Mouse (Mus musculus) CH12.LX (cell line): ENCODE data around the gene Gm45808. TPM values are rescaled to one million over a fixed set of nuclear protein-coding genes. Genes with fewer than 3 reads are reported as not detected.

ENCODE experiments used
- DNase-seq: peaks from one replicate; pipeline ENCODE4 v3.0.0-alpha.2; 2013; ENCODE audit errors: extremely low read depth
- H3K27ac ChIP-seq: 2 replicates; pipeline ENCODE4 v1.5.1; 2012; ENCODE audit warnings: low read depth, mild to moderate bottlenecking, control low read depth, moderate library complexity; ENCODE audit not compliant: insufficient read depth
- H3K27me3 ChIP-seq: replicated peaks from 2 replicates; pipeline ENCODE3; 2012; ENCODE audit warnings: inconsistent platforms
- H3K36me3 ChIP-seq, 2 experiments: replicated peaks in 1 of 2; 2 replicates each; pipeline versions ENCODE3 to v1.6.1; 2012; ENCODE audit warnings: inconsistent platforms in 1 of 2, low read length in 1 of 2, mild to moderate bottlenecking in 1 of 2, mixed read lengths in 1 of 2, moderate library complexity in 1 of 2; ENCODE audit not compliant: control insufficient read depth in 1 of 2, insufficient read depth in 1 of 2
- H3K4me1 ChIP-seq, 2 experiments: 2 replicates each; pipeline ENCODE4 v1.6.1; 2012; ENCODE audit warnings: inconsistent platforms in 1 of 2, moderate library complexity in 1 of 2; ENCODE audit not compliant: insufficient read depth in 2 of 2, control insufficient read depth in 1 of 2
- H3K4me2 ChIP-seq: 2 replicates; pipeline ENCODE4 v1.6.1; 2012; ENCODE audit warnings: low read depth, mild to moderate bottlenecking, control low read depth; ENCODE audit not compliant: poor library complexity, insufficient read depth, severe bottlenecking
- H3K4me3 ChIP-seq, 3 experiments: fragments of 150-350 bp in 1 of 3; sonication (generic) in 1 of 3; replicated peaks in 1 of 3; 2 replicates each; pipeline versions ENCODE3 to v1.5.1; 2011 to 2012; ENCODE audit warnings: low read depth in 2 of 3, low read length in 2 of 3, mild to moderate bottlenecking in 2 of 3, moderate library complexity in 2 of 3, control low read depth in 1 of 3, improper control_type of control experiment in 1 of 3, inconsistent platforms in 1 of 3, mixed read lengths in 1 of 3; ENCODE audit not compliant: poor library complexity in 1 of 3
- H3K79me2 ChIP-seq: replicated peaks from 2 replicates; pipeline ENCODE4 v1.6.1; 2012; ENCODE audit warnings: mild to moderate bottlenecking, moderate library complexity; ENCODE audit not compliant: control insufficient read depth, poor library complexity, insufficient read depth, severe bottlenecking; ENCODE audit errors: extremely low read depth
- H3K9ac ChIP-seq: 2 replicates; pipeline ENCODE4 v1.6.1; 2012; ENCODE audit warnings: low read depth, mild to moderate bottlenecking, control low read depth, moderate library complexity; ENCODE audit not compliant: insufficient read depth
- H3K9me3 ChIP-seq: replicated peaks from 2 replicates; pipeline ENCODE3; 2012; ENCODE audit warnings: low read length, inconsistent platforms, mixed read lengths
- CHD2 ChIP-seq: IDR thresholded peaks from 2 replicates; pipeline ENCODE4 v1.6.1; 2011; ENCODE audit warnings: low read length, improper control_type of control experiment
- CTCF ChIP-seq, 2 experiments: IDR thresholded peaks in 1 of 2; conservative IDR thresholded peaks in 1 of 2; 2 replicates each; pipeline ENCODE4 v1.5.1; 2011 to 2012; ENCODE audit warnings: low read depth in 2 of 2, low read length in 2 of 2, improper control_type of control experiment in 1 of 2, inconsistent platforms in 1 of 2, mild to moderate bottlenecking in 1 of 2, moderate library complexity in 1 of 2
- E2F4 ChIP-seq: IDR thresholded peaks from 2 replicates; pipeline ENCODE4 v1.6.1; 2011; ENCODE audit warnings: low read depth, low read length, improper control_type of control experiment; ENCODE audit not compliant: insufficient replicate concordance
- ELF1 ChIP-seq: IDR thresholded peaks from 2 replicates; pipeline ENCODE4 v1.6.1; 2014; ENCODE audit warnings: low read depth, mild to moderate bottlenecking, inconsistent platforms, low read length, improper control_type of control experiment
- EP300 ChIP-seq: IDR thresholded peaks from 2 replicates; pipeline ENCODE4 v1.6.1; 2011; ENCODE audit warnings: low read length, improper control_type of control experiment
- IRF4 ChIP-seq: IDR thresholded peaks from 2 replicates; pipeline ENCODE4 v1.6.1; 2014; ENCODE audit warnings: low read depth, mild to moderate bottlenecking, inconsistent platforms, low read length, improper control_type of control experiment
- JUN ChIP-seq: IDR thresholded peaks from 2 replicates; pipeline ENCODE4 v1.6.1; 2011; ENCODE audit warnings: low read depth, mild to moderate bottlenecking, low read length, improper control_type of control experiment, moderate library complexity; ENCODE audit not compliant: insufficient read depth
- JUND ChIP-seq: conservative IDR thresholded peaks from 2 replicates; pipeline ENCODE4 v1.6.1; 2011; ENCODE audit warnings: low read depth, low read length, improper control_type of control experiment
- KAT2A ChIP-seq: IDR thresholded peaks from 2 replicates; pipeline ENCODE4 v1.6.1; 2012; ENCODE audit warnings: low read length, improper control_type of control experiment, inconsistent platforms; ENCODE audit not compliant: insufficient replicate concordance
- MAFK ChIP-seq: IDR thresholded peaks from 2 replicates; pipeline ENCODE4 v1.6.1; 2011; ENCODE audit warnings: low read length, improper control_type of control experiment; ENCODE audit not compliant: insufficient replicate concordance
- MAX ChIP-seq: IDR thresholded peaks from 2 replicates; pipeline ENCODE4 v1.6.1; 2011; ENCODE audit warnings: low read length, improper control_type of control experiment
- MAZ ChIP-seq: IDR thresholded peaks from 2 replicates; pipeline ENCODE4 v1.6.1; 2012; ENCODE audit warnings: low read depth, mild to moderate bottlenecking, inconsistent platforms, low read length, improper control_type of control experiment, moderate library complexity
- MXI1 ChIP-seq: IDR thresholded peaks from 2 replicates; pipeline ENCODE4 v1.6.1; 2011; ENCODE audit warnings: mild to moderate bottlenecking, low read depth, low read length, improper control_type of control experiment
- MYC ChIP-seq: IDR thresholded peaks from 2 replicates; pipeline ENCODE4 v1.6.1; 2011; ENCODE audit warnings: low read depth, mild to moderate bottlenecking, improper control_type of control experiment, low read length
- NELFE ChIP-seq: IDR thresholded peaks from 2 replicates; pipeline ENCODE4 v1.6.1; 2011; ENCODE audit warnings: low read depth, low read length, improper control_type of control experiment
- PAX5 ChIP-seq: IDR thresholded peaks from 2 replicates; pipeline ENCODE4 v1.6.1; 2012; ENCODE audit warnings: low read length, inconsistent platforms, mixed read lengths
- POLR2A ChIP-seq: IDR thresholded peaks from 2 replicates; pipeline ENCODE4 v1.6.1; 2011; ENCODE audit warnings: low read depth, mild to moderate bottlenecking, improper control_type of control experiment, low read length
- POLR2AphosphoS2 ChIP-seq: IDR thresholded peaks from 2 replicates; pipeline ENCODE4 v1.6.1; 2011; ENCODE audit warnings: low read depth, low read length, improper control_type of control experiment
- RAD21 ChIP-seq: IDR thresholded peaks from 2 replicates; pipeline ENCODE4 v1.6.1; 2011; ENCODE audit warnings: low read depth, mild to moderate bottlenecking, low read length, improper control_type of control experiment, moderate library complexity
- RCOR1 ChIP-seq: conservative IDR thresholded peaks from 2 replicates; pipeline ENCODE4 v1.6.1; 2012; ENCODE audit warnings: low read depth, mild to moderate bottlenecking, inconsistent platforms, low read length, improper control_type of control experiment
- SIN3A ChIP-seq: IDR thresholded peaks from 2 replicates; pipeline ENCODE4 v1.6.1; 2012; ENCODE audit warnings: low read length, improper control_type of control experiment, inconsistent platforms
- SMC3 ChIP-seq: IDR thresholded peaks from 2 replicates; pipeline ENCODE4 v1.6.1; 2011; ENCODE audit warnings: low read depth, low read length, improper control_type of control experiment
- TBP ChIP-seq: conservative IDR thresholded peaks from 2 replicates; pipeline ENCODE4 v1.6.1; 2011; ENCODE audit warnings: low read depth, low read length, improper control_type of control experiment
- TCF12 ChIP-seq: IDR thresholded peaks from 2 replicates; pipeline ENCODE4 v1.6.1; 2014; ENCODE audit warnings: low read depth, mild to moderate bottlenecking, inconsistent platforms, low read length, improper control_type of control experiment
- USF1 ChIP-seq: IDR thresholded peaks from 2 replicates; pipeline ENCODE4 v1.6.1; 2014; ENCODE audit warnings: low read depth, mild to moderate bottlenecking, inconsistent platforms, low read length, improper control_type of control experiment
- USF2 ChIP-seq: conservative IDR thresholded peaks from 2 replicates; pipeline ENCODE4 v1.6.1; 2011; ENCODE audit warnings: low read depth, low read length, improper control_type of control experiment
- ZC3H11A ChIP-seq: IDR thresholded peaks from 2 replicates; pipeline ENCODE4 v1.6.1; 2012; ENCODE audit warnings: low read depth, mild to moderate bottlenecking, inconsistent platforms, low read length, improper control_type of control experiment
- ZKSCAN1 ChIP-seq: IDR thresholded peaks from 2 replicates; pipeline ENCODE4 v1.6.1; 2012; ENCODE audit warnings: low read depth, inconsistent platforms, low read length, improper control_type of control experiment, borderline replicate concordance
- ZMIZ1 ChIP-seq: IDR thresholded peaks from 2 replicates; pipeline ENCODE4 v1.6.1; 2012; ENCODE audit warnings: low read depth, mild to moderate bottlenecking, inconsistent platforms, low read length, improper control_type of control experiment
- ZNF384 ChIP-seq: IDR thresholded peaks from 2 replicates; pipeline ENCODE4 v1.6.1; 2012; ENCODE audit warnings: low read depth, low read length, improper control_type of control experiment, inconsistent platforms
- dilution Hi-C: fragments of 300-500 bp; cut with MboI; formaldehyde crosslinking; loops from 2 replicates; pipeline ENCODE4 v1.14.3; 2020; ENCODE audit warnings: low sequenced_read_pairs; ENCODE audit not compliant: extremely low pct_unique_long_range_greater_than_20kb, extremely low pct_ligation_motif_present
- in situ Hi-C: fragments of 300-500 bp; cut with MboI; formaldehyde crosslinking; loops from 3 replicates; pipeline ENCODE4 v1.14.3; 2019; ENCODE audit warnings: low sequenced_read_pairs, low pct_ligation_motif_present, low pct_unique_long_range_greater_than_20kb, mixed read lengths
- polyA plus RNA-seq: library from polyadenylated mRNA; unstranded; fragments of >175 nt; gene quantifications from 2 replicates; pipeline ENCODE4 v1.2.1, GENCODE M21; 2012; ENCODE audit warnings: low read depth; ENCODE audit not compliant: insufficient read length
- total RNA-seq, 2 experiments: library from RNA; depleted of rRNA; stranded (reverse); fragments of 300-350 nt in 1 of 2; fragments of >200 nt in 1 of 2; gene quantifications; 2 replicates each; pipeline ENCODE4 v1.2.3; 2012 to 2014

The Gm45808 gene
- total and polyA plus RNA-seq, 3 experiments, result 0.85 to 5.0 TPM; not detected in 1

GRCm38 (mm10) chr7:45526474-45527120 lies 40.0 kb upstream of the Gm45808 start:
- DNase-seq, result peak; percentile 40
- TF ChIP-seq ZMIZ1 (no peak), MAX (no peak), SMC3 (peak; percentile 38; the same call in 1 of the 2 replicates), RAD21 (peak; percentile 42), CTCF (conservative IDR thresholded peaks at IDR 0.05 in 1 of 2, IDR thresholded peaks at IDR 0.05 in 1 of 2; ENCODE audit: low read depth in 2 of 2, low read length in 2 of 2) (peak in 1 of 2 experiments; percentile 63; a peak in 2 of 4 replicates), MAZ (no peak), MYC (0 out of 2 replicates have a peak, but pooled peaks have one; percentile 6), CHD2 (no peak), ELF1 (no peak), ZNF384 (peak; percentile 27; the same call in 1 of the 2 replicates)
- dilution Hi-C loops (no loop called here), in situ Hi-C loops (loop anchor here (10.0 kb wide), 1 partner anchor 58 kb away; no protein-coding TSS in a partner anchor)
- Histone ChIP-seq H3K27me3 (peaks cover 22% of the 10 kb centered on the region), H3K79me2 (peaks cover 24% of the 10 kb centered on the region), H3K4me1 (peaks cover 8 to 45% of the 10 kb centered on the region in 2 experiments), H3K9me3 (no peaks in the 10 kb centered on the region), H3K4me3 (peak overlapping the region; percentile 44 to 92 (median 59)), H3K4me2 (peak overlapping the region; percentile 41; the same call in 1 of the 2 replicates), H3K36me3 (peaks cover 19 to 29% of the 10 kb centered on the region in 2 experiments), H3K27ac (peak overlapping the region; percentile 14; the same call in 1 of the 2 replicates), H3K9ac (peak overlapping the region; percentile 81)

- H3K4me1 ChIP-seq, result peaks cover 8 to 45% of the 10 kb centered on the region in 2 experiments
- peak within 1 kb of the TSS; percentile 59 to 92 (median 88) for H3K4me3 ChIP-seq
- H3K4me2 ChIP-seq, result peak within 1 kb of the TSS; percentile 71
- peak; percentile 95 for DNase-seq
- in situ Hi-C loops (loop anchor here (10.0 kb wide), 1 partner anchor 59 kb away; no protein-coding TSS in a partner anchor), dilution Hi-C loops (no loop called here)
- H3K9me3 ChIP-seq, result no peaks in the 10 kb centered on the region
- H3K27ac ChIP-seq, result peak within 1 kb of the TSS; percentile 75
- peaks cover 18% of the 10 kb centered on the region for H3K27me3 ChIP-seq
- peaks cover 19 to 29% of the 10 kb centered on the region in 2 experiments for H3K36me3 ChIP-seq
- H3K9ac ChIP-seq, result peak within 1 kb of the TSS; percentile 81
- H3K79me2 ChIP-seq, result peaks cover 24% of the 10 kb centered on the region
- TF ChIP-seq ZKSCAN1, result no peak
- peak; percentile 97 for TF ChIP-seq TBP
- no peak for TF ChIP-seq EP300
- peak; percentile 91 for TF ChIP-seq ZMIZ1
- no peak for TF ChIP-seq MAZ
- no peak for TF ChIP-seq USF1
- no peak for TF ChIP-seq JUN
- TF ChIP-seq MXI1, result no peak; the same call in 1 of the 2 replicates
- TF ChIP-seq POLR2A, result peak; percentile 99
- TF ChIP-seq POLR2AphosphoS2, result peak; percentile 90; the same call in 1 of the 2 replicates
- TF ChIP-seq TCF12, result peak; percentile 68
- no peak for TF ChIP-seq PAX5
- TF ChIP-seq CTCF (conservative IDR thresholded peaks at IDR 0.05 in 1 of 2, IDR thresholded peaks at IDR 0.05 in 1 of 2; ENCODE audit: low read depth in 2 of 2, low read length in 2 of 2), result no peak
- peak; percentile 60 for TF ChIP-seq IRF4
- no peak for TF ChIP-seq RCOR1
- TF ChIP-seq NELFE, result peak; percentile 95
- 0 out of 2 replicates have a peak, but pooled peaks have one; percentile 11 for TF ChIP-seq KAT2A
- no peak; the same call in 1 of the 2 replicates for TF ChIP-seq JUND
- no peak for TF ChIP-seq USF2
- no peak for TF ChIP-seq ZNF384
- TF ChIP-seq SIN3A, result no peak; the same call in 1 of the 2 replicates
- no peak for TF ChIP-seq MAX
- no peak for TF ChIP-seq MAFK
- TF ChIP-seq ZC3H11A, result no peak
- no peak for TF ChIP-seq RAD21
- no peak for TF ChIP-seq E2F4
These were observed 39.3 kb upstream of the Gm45808 start, which contains the start of the genes Ppp1r15a and Plekha4 for GRCm38 (mm10) chr7:45525809-45526473. TSS of gene Ppp1r15a (minus strand) at chr7:45526268. TSS of gene Plekha4 (plus strand) at chr7:45526330.
